Mouse (Mus musculus): Measurements from ENCODE around the gene Gm10663. TPM values are rescaled to one million over a fixed set of nuclear protein-coding genes. Genes with fewer than 3 reads are reported as not detected.

Gm10663 gene
- polyA plus RNA-seq, 1 experiment from 2014 or later = not detected

DNA sequence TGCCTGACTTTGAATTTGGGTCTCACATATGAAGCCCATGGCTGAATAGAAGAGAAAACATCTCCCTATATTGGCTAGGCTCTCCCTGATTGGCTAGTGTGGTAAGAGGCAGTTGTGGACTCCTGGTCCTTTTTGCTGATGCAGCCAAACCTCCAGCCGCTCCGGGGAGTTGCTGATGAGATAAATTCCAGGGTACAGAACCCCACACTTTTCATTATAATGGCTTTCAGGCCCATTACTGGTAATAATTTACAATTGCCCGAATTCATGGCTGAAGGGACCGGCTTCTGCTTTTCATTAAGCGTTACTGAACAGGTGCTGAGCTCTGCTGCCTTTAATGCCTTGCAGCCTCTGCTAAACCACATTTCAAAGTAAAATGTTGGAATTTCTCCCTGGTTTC lies 20.9 kb upstream of the Gm10663 start:
- Histone ChIP-seq H3K4me1 (no peaks in the 10 kb centered on the region), H3K27me3 (replicated peaks) (no peaks in the 10 kb centered on the region), H3K9ac (no peak overlapping the region), H3K36me3 (replicated peaks) (no peaks in the 10 kb centered on the region), H3K9me3 (no peaks in the 10 kb centered on the region), H3K4me3 (no peak overlapping the region), H3K27ac (no peak overlapping the region), H3K4me2 (no peak overlapping the region)
- 69% methylated on average over 5 of the region's 5 CpGs for WGBS
- no peak for ATAC-seq (replicated peaks)

DNA sequence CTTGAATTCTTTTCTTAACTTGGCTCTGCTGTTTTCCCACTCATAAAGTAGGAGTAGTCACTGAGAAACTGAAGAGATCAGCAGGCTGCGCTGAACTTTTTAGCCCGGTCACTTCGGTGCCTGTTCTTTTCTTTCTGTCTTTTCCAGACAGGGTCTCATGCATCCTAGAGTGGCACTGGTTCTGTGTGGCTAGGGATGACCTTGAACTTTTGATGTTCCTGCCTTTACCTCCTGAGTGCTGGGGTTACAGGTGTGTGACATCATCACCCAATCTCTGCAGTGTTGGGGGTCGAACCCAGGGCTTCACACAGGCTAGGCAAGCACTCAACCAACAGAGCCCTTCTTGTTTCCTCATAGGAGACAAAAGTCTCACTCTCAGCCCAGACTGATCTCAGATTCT lies 18.1 kb upstream of the Gm10663 start:
- no peak for ATAC-seq (replicated peaks)
- Histone ChIP-seq H3K4me2 (no peak overlapping the region), H3K36me3 (replicated peaks) (no peaks in the 10 kb centered on the region), H3K9ac (no peak overlapping the region), H3K4me1 (no peaks in the 10 kb centered on the region), H3K4me3 (no peak overlapping the region), H3K27me3 (replicated peaks) (no peaks in the 10 kb centered on the region), H3K9me3 (no peaks in the 10 kb centered on the region), H3K27ac (no peak overlapping the region)
- 90% methylated on average over 4 of the region's 4 CpGs for WGBS

DNA sequence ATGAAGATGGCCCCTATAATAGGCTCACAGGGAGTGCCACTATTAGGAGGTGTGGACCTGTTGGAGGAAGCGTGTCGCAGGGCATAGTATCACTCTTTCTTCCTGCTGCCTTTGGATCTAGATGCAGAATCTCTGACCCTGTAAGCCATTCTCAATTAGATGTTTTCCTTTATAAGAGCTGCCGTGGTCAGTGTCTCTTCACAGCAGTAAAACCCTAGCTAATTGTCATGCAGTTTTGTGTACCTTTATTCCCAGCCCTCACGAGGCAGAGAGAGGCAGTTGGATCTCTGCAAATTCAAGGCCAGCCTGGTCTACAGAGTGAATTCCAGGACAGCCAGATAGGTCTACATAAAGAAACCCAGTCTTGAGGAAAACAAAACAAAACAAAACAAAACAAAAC lies 12.6 kb upstream of the Gm10663 start:
- ATAC-seq (replicated peaks) = no peak
- Histone ChIP-seq H3K9me3 (no peaks in the 10 kb centered on the region), H3K36me3 (replicated peaks) (no peaks in the 10 kb centered on the region), H3K27me3 (replicated peaks) (no peaks in the 10 kb centered on the region), H3K4me3 (no peak overlapping the region), H3K27ac (no peak overlapping the region), H3K4me2 (no peak overlapping the region), H3K4me1 (no peaks in the 10 kb centered on the region), H3K9ac (no peak overlapping the region)
- 62% methylated on average over 4 of the region's 4 CpGs for WGBS

DNA sequence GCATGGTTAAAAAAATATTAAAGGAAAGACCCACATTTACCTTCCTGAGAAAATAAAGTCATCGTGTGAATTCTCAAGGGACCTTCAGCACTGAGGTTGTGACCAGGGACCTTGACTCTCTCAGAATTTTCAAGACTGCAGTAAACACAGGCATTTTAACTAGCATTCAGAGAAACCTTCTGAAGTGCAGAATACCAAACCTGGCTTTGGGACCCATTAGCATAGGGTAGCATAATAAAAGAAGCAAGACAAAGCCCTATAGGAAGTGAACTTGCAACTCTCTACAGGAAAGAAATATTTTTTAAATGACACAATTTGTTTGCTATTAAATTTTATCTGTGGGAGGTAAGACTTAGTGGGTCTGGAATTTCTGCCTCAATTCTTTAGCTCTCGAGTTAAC lies 10.8 kb upstream of the Gm10663 start:
- H3K9me3 ChIP-seq = no peaks in the 10 kb centered on the region
- H3K27ac ChIP-seq = no peak overlapping the region
- H3K4me3 ChIP-seq = no peak overlapping the region
- no peaks in the 10 kb centered on the region for H3K27me3 ChIP-seq (replicated peaks)
- H3K4me2 ChIP-seq = no peak overlapping the region
- ATAC-seq (replicated peaks) = no peak
- H3K36me3 ChIP-seq (replicated peaks) = no peaks in the 10 kb centered on the region
- WGBS = 65% methylated on average over 2 of the region's 2 CpGs
- peaks cover 4% of the 10 kb centered on the region; the same call in 1 of the 2 replicates for H3K4me1 ChIP-seq
- H3K9ac ChIP-seq = no peak overlapping the region

DNA sequence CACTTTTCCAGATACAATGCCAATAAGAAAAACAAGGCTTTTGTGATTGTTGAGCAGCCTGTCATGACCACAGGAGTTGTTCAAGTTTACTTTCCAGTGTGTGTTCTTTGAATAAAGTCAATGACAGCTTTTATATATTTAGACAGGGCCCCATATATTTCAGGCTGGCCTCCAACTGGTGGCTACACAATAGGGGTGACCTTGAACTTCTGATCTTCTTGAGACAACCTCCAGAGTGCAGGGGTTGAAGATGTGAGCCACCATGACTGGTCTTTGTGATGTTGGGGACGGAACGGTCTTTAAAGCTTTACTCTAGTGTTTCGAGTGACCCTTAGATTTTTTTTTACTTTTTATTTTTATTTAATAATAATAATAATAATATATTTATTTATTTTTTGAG lies 9.2 kb upstream of the Gm10663 start:
- H3K9ac ChIP-seq = no peak overlapping the region
- no peak overlapping the region for H3K4me2 ChIP-seq
- no peaks in the 10 kb centered on the region for H3K9me3 ChIP-seq
- peaks cover 4% of the 10 kb centered on the region; the same call in 1 of the 2 replicates for H3K4me1 ChIP-seq
- no peaks in the 10 kb centered on the region for H3K36me3 ChIP-seq (replicated peaks)
- H3K27ac ChIP-seq = no peak overlapping the region
- ATAC-seq (replicated peaks) = no peak
- H3K4me3 ChIP-seq = no peak overlapping the region
- no peaks in the 10 kb centered on the region for H3K27me3 ChIP-seq (replicated peaks)
- 94% methylated on average over 3 of the region's 3 CpGs for WGBS

DNA sequence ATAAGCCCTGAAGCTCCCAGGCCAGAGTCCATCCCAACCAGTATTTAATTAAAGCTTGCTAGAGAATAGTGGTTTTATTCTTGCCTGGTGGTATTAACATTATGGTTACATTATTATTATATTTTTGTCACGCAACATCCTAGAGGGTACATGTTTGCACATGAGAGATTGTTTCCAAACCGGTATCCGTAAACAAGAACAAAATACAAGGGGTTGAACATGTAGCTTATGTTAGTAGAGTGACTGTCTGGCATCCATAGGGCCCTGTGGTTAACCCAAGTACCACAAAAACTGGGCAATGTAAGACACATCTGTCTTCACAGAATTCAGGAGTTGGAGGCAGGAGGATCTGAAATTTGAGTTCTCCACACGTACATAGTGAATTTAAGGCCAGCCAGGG lies 7.8 kb upstream of the Gm10663 start:
- no peak for ATAC-seq (replicated peaks)
- WGBS = 96% methylated on average over 4 of the region's 4 CpGs

DNA sequence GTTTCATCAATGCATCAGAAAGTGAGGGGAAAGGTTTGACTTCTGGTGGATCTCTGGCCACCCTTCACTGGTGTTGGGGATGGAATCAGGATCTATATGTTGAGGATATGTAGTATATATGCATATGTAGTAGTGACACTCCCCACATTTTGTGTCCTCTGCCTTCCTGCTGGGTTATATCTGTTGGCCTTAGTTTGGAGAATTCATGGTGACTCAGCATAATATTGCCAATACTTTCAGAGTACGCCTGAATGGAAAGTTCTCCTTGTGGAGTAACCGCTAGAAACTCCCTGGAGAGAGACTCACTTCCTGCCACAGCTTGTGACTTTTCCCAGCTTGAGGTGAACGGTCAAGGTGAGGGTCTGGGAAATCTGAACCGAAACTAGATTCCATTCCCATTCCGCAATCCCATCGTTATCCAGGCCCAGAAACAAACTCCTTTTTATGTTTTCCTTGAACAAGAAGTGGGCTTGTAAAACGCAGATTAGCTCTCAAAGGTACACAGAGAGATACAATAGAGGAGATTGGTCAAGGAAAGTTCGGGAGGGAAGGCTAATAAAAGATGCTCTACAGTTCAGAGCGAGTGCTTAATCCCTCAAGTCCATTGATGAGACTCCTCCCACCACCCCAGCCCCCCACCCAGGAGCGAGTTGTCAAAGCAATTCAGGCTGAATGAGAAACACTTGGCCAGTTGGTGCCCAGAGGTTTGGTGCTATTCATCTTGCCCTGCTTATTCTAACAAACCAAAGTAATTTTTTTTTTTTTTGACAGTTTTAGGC lies 7.0 kb upstream of the Gm10663 start:
- Histone ChIP-seq H3K27me3 (replicated peaks) (no peaks in the 10 kb centered on the region), H3K9ac (no peak overlapping the region), H3K36me3 (replicated peaks) (no peaks in the 10 kb centered on the region), H3K27ac (no peak overlapping the region), H3K4me2 (peak overlapping the region; percentile 6; the same call in 1 of the 2 replicates), H3K4me1 (peaks cover 4% of the 10 kb centered on the region; the same call in 1 of the 2 replicates), H3K9me3 (no peaks in the 10 kb centered on the region), H3K4me3 (no peak overlapping the region)
- ATAC-seq (replicated peaks) = peak; percentile 56; the same call in 1 of the 2 replicates
- 18% methylated on average over 10 of the region's 10 CpGs for WGBS

More for the DNA sequence above, 7.8 kb upstream of the Gm10663 start:
- no peaks in the 10 kb centered on the region for H3K27me3 ChIP-seq (replicated peaks)
- no peaks in the 10 kb centered on the region for H3K36me3 ChIP-seq (replicated peaks)
- no peak overlapping the region for H3K4me2 ChIP-seq
- peaks cover 4% of the 10 kb centered on the region; the same call in 1 of the 2 replicates for H3K4me1 ChIP-seq
- H3K4me3 ChIP-seq = no peak overlapping the region
- H3K9me3 ChIP-seq = no peaks in the 10 kb centered on the region
- no peak overlapping the region for H3K27ac ChIP-seq
- no peak overlapping the region for H3K9ac ChIP-seq

DNA sequence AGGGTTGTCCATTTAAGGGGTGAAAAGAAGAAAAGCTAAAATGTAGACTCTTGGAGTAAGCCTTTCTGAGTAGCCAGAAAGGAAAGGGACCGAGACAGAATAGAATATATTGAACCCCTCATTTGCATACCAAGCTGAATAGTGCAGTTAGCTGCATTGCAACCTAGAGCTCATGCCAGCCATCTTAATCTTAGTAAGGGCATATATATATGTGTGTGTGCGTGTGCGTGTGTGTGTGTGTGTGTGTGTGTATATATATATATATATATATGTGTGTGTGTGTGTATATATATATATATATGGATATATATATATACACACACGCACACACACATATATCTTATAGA lies 6.4 kb upstream of the Gm10663 start:
- Histone ChIP-seq H3K27ac (no peak overlapping the region), H3K4me2 (0 out of 2 replicates have a peak overlapping the region, but pooled peaks have one; percentile 6), H3K27me3 (replicated peaks) (no peaks in the 10 kb centered on the region), H3K36me3 (replicated peaks) (no peaks in the 10 kb centered on the region), H3K9me3 (no peaks in the 10 kb centered on the region), H3K4me1 (peaks cover 4% of the 10 kb centered on the region; the same call in 1 of the 2 replicates), H3K4me3 (no peak overlapping the region), H3K9ac (no peak overlapping the region)
- 51% methylated on average over 4 of the region's 4 CpGs for WGBS
- ATAC-seq (replicated peaks) = 0 out of 2 replicates have a peak, but pooled peaks have one; percentile 56

DNA sequence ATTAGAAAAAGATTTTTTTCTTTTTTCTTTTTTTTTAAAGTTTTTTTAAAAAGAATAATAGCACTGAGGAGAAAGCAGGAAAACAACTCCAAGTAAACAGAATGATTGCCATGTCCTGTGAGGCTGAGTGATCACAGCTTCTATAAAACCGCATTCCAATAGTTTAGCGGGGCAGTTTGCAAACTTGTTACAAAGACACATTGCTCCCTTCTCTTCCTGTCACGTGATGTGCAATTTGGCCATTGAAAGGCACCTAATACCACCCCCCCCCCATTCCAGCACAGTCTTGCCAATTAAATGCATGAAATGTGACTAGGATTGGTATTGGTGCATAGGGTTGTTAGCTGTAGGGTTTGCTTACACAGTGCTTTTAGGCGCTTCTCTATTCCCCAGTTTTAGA lies 3.8 kb upstream of the Gm10663 start:
- no peaks in the 10 kb centered on the region for H3K27me3 ChIP-seq (replicated peaks)
- H3K36me3 ChIP-seq (replicated peaks) = no peaks in the 10 kb centered on the region
- no peak overlapping the region for H3K4me3 ChIP-seq
- H3K9me3 ChIP-seq = no peaks in the 10 kb centered on the region
- 85% methylated on average over 4 of the region's 4 CpGs for WGBS
- no peak for ATAC-seq (replicated peaks)
- no peak overlapping the region for H3K4me2 ChIP-seq
- no peak overlapping the region for H3K9ac ChIP-seq
- H3K4me1 ChIP-seq = peaks cover 4% of the 10 kb centered on the region; the same call in 1 of the 2 replicates
- H3K27ac ChIP-seq = no peak overlapping the region

DNA sequence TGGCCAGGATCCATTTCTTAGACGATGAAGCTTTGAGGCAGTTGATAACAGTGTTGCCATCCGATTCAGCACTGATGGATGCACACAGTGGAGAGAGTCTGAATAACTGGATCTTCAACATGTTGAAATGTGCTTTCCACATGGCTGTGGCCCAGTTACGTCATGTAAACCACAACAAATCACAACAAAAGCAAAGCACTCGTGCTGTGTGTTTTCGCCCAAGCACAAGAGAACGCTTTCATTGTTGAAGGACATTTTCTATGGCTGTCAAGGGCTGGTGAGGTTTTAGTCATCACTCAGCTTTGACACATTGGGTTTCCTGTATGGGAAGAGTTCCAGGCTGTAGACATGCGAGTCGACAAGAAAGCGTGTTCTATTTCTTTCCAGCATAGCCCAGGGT lies 5.9 kb downstream of the Gm10663 start:
- Histone ChIP-seq H3K4me3 (no peak overlapping the region), H3K9ac (no peak overlapping the region), H3K36me3 (replicated peaks) (no peaks in the 10 kb centered on the region), H3K9me3 (no peaks in the 10 kb centered on the region), H3K4me2 (no peak overlapping the region), H3K27me3 (replicated peaks) (no peaks in the 10 kb centered on the region), H3K27ac (no peak overlapping the region), H3K4me1 (no peaks in the 10 kb centered on the region)
- ATAC-seq (replicated peaks) = no peak
- 91% methylated on average over 9 of the region's 9 CpGs for WGBS

DNA sequence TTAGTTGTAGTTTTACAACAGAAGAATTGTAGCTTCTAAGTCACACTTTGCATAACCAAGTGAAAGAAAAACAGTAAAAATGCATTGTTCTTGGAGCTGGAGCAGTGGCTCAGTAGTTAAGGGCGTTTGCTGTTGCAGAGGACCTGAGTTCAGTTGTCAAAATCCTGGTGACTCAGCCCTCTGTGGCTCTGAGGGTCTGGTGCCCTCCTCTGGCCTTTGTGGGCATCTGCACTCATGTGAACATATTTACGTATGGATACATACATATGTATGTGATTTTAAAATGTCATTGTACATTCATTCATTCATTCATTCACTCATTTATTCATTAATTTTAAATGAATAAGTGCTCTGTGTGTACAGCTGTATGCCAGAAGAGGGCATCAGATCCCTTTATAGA lies 10.8 kb downstream of the Gm10663 start:
- H3K9ac ChIP-seq = no peak overlapping the region
- H3K9me3 ChIP-seq = no peaks in the 10 kb centered on the region
- no peaks in the 10 kb centered on the region for H3K4me1 ChIP-seq
- no peak for ATAC-seq (replicated peaks)
- H3K27ac ChIP-seq = no peak overlapping the region
- H3K4me3 ChIP-seq = no peak overlapping the region
- no peaks in the 10 kb centered on the region for H3K27me3 ChIP-seq (replicated peaks)
- H3K4me2 ChIP-seq = no peak overlapping the region
- WGBS = 72% methylated on average over 2 of the region's 2 CpGs
- H3K36me3 ChIP-seq (replicated peaks) = no peaks in the 10 kb centered on the region

DNA sequence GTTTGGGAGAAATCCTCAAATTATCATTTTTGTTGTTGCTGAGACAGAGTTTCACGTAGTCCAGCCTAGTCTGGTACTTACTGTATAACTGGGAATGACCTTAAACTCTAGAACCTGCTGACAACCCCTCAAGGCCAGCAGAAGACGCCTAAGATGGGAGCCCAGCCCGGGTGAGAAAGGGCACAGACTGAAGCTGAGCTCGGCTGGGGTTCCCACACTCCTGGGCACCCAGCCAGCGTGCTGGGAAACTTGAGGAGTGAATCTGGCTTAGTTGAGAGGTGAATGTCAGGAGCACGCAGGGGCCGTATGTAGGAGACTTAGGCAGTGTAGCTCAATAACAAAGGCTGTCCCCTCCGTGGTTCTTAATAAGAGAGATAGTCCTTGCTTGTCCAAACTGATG lies 12.9 kb downstream of the Gm10663 start:
- no peak overlapping the region for H3K9ac ChIP-seq
- H3K36me3 ChIP-seq (replicated peaks) = no peaks in the 10 kb centered on the region
- no peak for ATAC-seq (replicated peaks)
- no peak overlapping the region for H3K27ac ChIP-seq
- no peaks in the 10 kb centered on the region for H3K27me3 ChIP-seq (replicated peaks)
- H3K4me3 ChIP-seq = no peak overlapping the region
- H3K9me3 ChIP-seq = no peaks in the 10 kb centered on the region
- 71% methylated on average over 8 of the region's 8 CpGs for WGBS
- no peak overlapping the region for H3K4me2 ChIP-seq
- no peaks in the 10 kb centered on the region for H3K4me1 ChIP-seq

DNA sequence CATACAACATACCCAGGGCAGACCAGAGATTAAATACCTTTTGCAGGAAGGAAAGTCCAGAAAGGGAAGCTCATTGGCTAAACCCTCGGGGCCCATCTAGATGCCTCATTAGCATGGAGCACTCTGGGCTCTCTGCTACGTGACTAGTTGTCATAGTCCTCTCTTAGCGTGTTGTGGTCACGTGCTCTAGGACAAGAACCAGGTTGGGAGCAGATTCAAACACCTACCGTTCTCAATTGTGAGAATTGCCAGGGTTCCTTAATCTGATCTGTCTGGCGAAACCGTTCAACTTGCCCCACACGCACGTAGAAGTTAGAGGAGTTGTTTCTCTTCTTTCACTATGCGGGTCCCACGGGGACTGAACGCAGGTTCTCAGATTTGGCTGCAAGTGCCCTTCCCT lies 13.3 kb downstream of the Gm10663 start:
- no peak overlapping the region for H3K9ac ChIP-seq
- no peak for ATAC-seq (replicated peaks)
- H3K27ac ChIP-seq = no peak overlapping the region
- no peak overlapping the region for H3K4me3 ChIP-seq
- 93% methylated on average over 12 of the region's 12 CpGs for WGBS
- no peaks in the 10 kb centered on the region for H3K36me3 ChIP-seq (replicated peaks)
- H3K4me2 ChIP-seq = no peak overlapping the region
- no peaks in the 10 kb centered on the region for H3K4me1 ChIP-seq
- H3K27me3 ChIP-seq (replicated peaks) = no peaks in the 10 kb centered on the region
- no peaks in the 10 kb centered on the region for H3K9me3 ChIP-seq
